Mouse (Mus musculus) midbrain, embryonic 12.5 days (tissue): ENCODE measurements around the gene Coro2b. TPM values are rescaled to one million over a fixed set of nuclear protein-coding genes. Genes with fewer than 3 reads are reported as not detected.

Source experiments
- ATAC-seq: fragments of 200-750 bp; cut with Nextera tagmentation; 2 replicates; pipeline ENCODE4 v1.8.0; 2017; ENCODE audit warnings: low read depth, moderate TSS enrichment, moderate library complexity; ENCODE audit not compliant: low FRiP score
- H3K27ac ChIP-seq: fragments of 300-500 bp; sonication (generic); replicated peaks from 2 replicates; pipeline ENCODE4 v1.5.1; 2016; ENCODE audit warnings: mild to moderate bottlenecking
- H3K27me3 ChIP-seq: fragments of 300-500 bp; sonication (generic); 2 replicates; pipeline ENCODE4 v1.6.1; 2016; ENCODE audit warnings: mild to moderate bottlenecking
- H3K36me3 ChIP-seq: fragments of 300-500 bp; sonication (generic); 2 replicates; pipeline ENCODE4 v1.6.1; 2016
- H3K4me1 ChIP-seq: fragments of 300-500 bp; sonication (generic); 2 replicates; pipeline ENCODE4 v1.6.1; 2016
- H3K4me2 ChIP-seq: fragments of 300-500 bp; sonication (generic); replicated peaks from 2 replicates; pipeline ENCODE4 v1.6.1; 2016; ENCODE audit warnings: mild to moderate bottlenecking, moderate library complexity
- H3K4me3 ChIP-seq: fragments of 300-500 bp; sonication (generic); 2 replicates; pipeline ENCODE4 v1.5.1; 2016; ENCODE audit warnings: mild to moderate bottlenecking
- H3K9ac ChIP-seq: fragments of 300-500 bp; sonication (generic); replicated peaks from 2 replicates; pipeline ENCODE4 v1.6.1; 2016; ENCODE audit warnings: mild to moderate bottlenecking, moderate library complexity
- H3K9me3 ChIP-seq: fragments of 300-500 bp; sonication (generic); 2 replicates; pipeline ENCODE4 v1.6.1; 2016; ENCODE audit warnings: mild to moderate bottlenecking
- WGBS: fragments of 180-500 bp; shearing (Covaris S2); methylation state at CpG from one replicate; pipeline ENCODE4 v1.1.7; 2016; 5-methylcytosine and 5-hydroxymethylcytosine counted together
- polyA plus RNA-seq: library from polyadenylated mRNA; unstranded; fragments of >200 nt; fragmentation: Nextera tagmentation; extraction: Ambion mirVana; gene quantifications from 2 replicates; pipeline ENCODE4 v1.2.1, GENCODE M21; 2016

Coro2b gene
- polyA plus RNA-seq, 1 experiment from 2014 or later, result 34.0 TPM

- Histone ChIP-seq H3K27ac (no peak overlapping the region), H3K4me3 (no peak overlapping the region)
Observed at GRCm38 (mm10) chr9:62553366-62553940, 16.6 kb upstream of the Coro2b start.

GRCm38 (mm10) chr9:62551531-62551930, 14.7 kb upstream of the Coro2b start:
- 69% methylated on average over 3 of the region's 3 CpGs for WGBS
- Histone ChIP-seq H3K27ac (no peak overlapping the region), H3K4me1 (peaks cover 20% of the 10 kb centered on the region), H3K4me3 (no peak overlapping the region), H3K9ac (no peak overlapping the region), H3K9me3 (no peaks in the 10 kb centered on the region), H3K4me2 (no peak overlapping the region), H3K27me3 (0 out of 2 replicates have a peak, but pooled peaks cover 2% of the 10 kb centered on the region), H3K36me3 (no peaks in the 10 kb centered on the region)
- no peak for ATAC-seq

More at GRCm38 (mm10) chr9:62553366-62553940, 16.6 kb upstream of the Coro2b start:
- no peak overlapping the region for H3K9ac ChIP-seq
- ATAC-seq, result no peak
- peaks cover 20% of the 10 kb centered on the region for H3K4me1 ChIP-seq
- H3K36me3 ChIP-seq, result no peaks in the 10 kb centered on the region
- H3K4me2 ChIP-seq, result no peak overlapping the region
- WGBS, result 38% methylated on average over 7 of the region's 7 CpGs
- no peaks in the 10 kb centered on the region for H3K9me3 ChIP-seq
- 0 out of 2 replicates have a peak, but pooled peaks cover 2% of the 10 kb centered on the region for H3K27me3 ChIP-seq

- Histone ChIP-seq H3K4me2 (no peak overlapping the region), H3K4me3 (no peak overlapping the region), H3K9me3 (no peaks in the 10 kb centered on the region), H3K36me3 (no peaks in the 10 kb centered on the region), H3K9ac (no peak overlapping the region), H3K27me3 (0 out of 2 replicates have a peak, but pooled peaks cover 2% of the 10 kb centered on the region), H3K4me1 (peaks cover 20% of the 10 kb centered on the region), H3K27ac (no peak overlapping the region)
- no peak for ATAC-seq
- WGBS, result 52% methylated on average over 11 of the region's 11 CpGs
Observed at GRCm38 (mm10) chr9:62550661-62551093, 13.8 kb upstream of the Coro2b start.

- ATAC-seq, result no peak
- no peaks in the 10 kb centered on the region for H3K36me3 ChIP-seq
- H3K4me2 ChIP-seq, result no peak overlapping the region
- 0 out of 2 replicates have a peak, but pooled peaks cover 2% of the 10 kb centered on the region for H3K27me3 ChIP-seq
- no peak overlapping the region for H3K27ac ChIP-seq
- H3K9me3 ChIP-seq, result no peaks in the 10 kb centered on the region
- H3K9ac ChIP-seq, result no peak overlapping the region
- WGBS, result 6% methylated on average over 8 of the region's 8 CpGs
- H3K4me3 ChIP-seq, result no peak overlapping the region
- H3K4me1 ChIP-seq, result peaks cover 14% of the 10 kb centered on the region
Observed at GRCm38 (mm10) chr9:62549809-62550208, 13.0 kb upstream of the Coro2b start.

GRCm38 (mm10) chr9:62547476-62547875, 10.6 kb upstream of the Coro2b start:
- H3K9ac ChIP-seq, result no peak overlapping the region
- ATAC-seq, result no peak
- H3K9me3 ChIP-seq, result no peaks in the 10 kb centered on the region
- H3K4me2 ChIP-seq, result no peak overlapping the region
- WGBS, result 74% methylated on average over 3 of the region's 3 CpGs
- H3K4me3 ChIP-seq, result no peak overlapping the region
- H3K27me3 ChIP-seq, result peaks cover 5% of the 10 kb centered on the region; the same call in 1 of the 2 replicates
- H3K27ac ChIP-seq, result no peak overlapping the region
- H3K36me3 ChIP-seq, result no peaks in the 10 kb centered on the region
- peaks cover 19% of the 10 kb centered on the region for H3K4me1 ChIP-seq

- no peak overlapping the region for H3K9ac ChIP-seq
- no peak for ATAC-seq
- peaks cover 43% of the 10 kb centered on the region for H3K4me1 ChIP-seq
- no peaks in the 10 kb centered on the region for H3K36me3 ChIP-seq
- no peak overlapping the region for H3K4me2 ChIP-seq
- H3K27ac ChIP-seq, result no peak overlapping the region
- 64% methylated on average over 10 of the region's 10 CpGs for WGBS
- no peak overlapping the region for H3K4me3 ChIP-seq
- H3K9me3 ChIP-seq, result no peaks in the 10 kb centered on the region
- peaks cover 5% of the 10 kb centered on the region; the same call in 1 of the 2 replicates for H3K27me3 ChIP-seq
Observed at GRCm38 (mm10) chr9:62544856-62545255, 8.0 kb upstream of the Coro2b start.

- ATAC-seq, result no peak
- Histone ChIP-seq H3K9me3 (no peaks in the 10 kb centered on the region), H3K4me1 (peaks cover 43% of the 10 kb centered on the region), H3K4me2 (no peak overlapping the region), H3K27me3 (peaks cover 11% of the 10 kb centered on the region; the same call in 1 of the 2 replicates), H3K4me3 (no peak overlapping the region), H3K36me3 (no peaks in the 10 kb centered on the region), H3K9ac (no peak overlapping the region), H3K27ac (no peak overlapping the region)
- WGBS, result 95% methylated on average over 4 of the region's 4 CpGs
Observed at GRCm38 (mm10) chr9:62543878-62544277, 7.0 kb upstream of the Coro2b start.

- ATAC-seq, result no peak
- Histone ChIP-seq H3K4me3 (no peak overlapping the region), H3K4me2 (no peak overlapping the region), H3K36me3 (no peaks in the 10 kb centered on the region), H3K9me3 (no peaks in the 10 kb centered on the region), H3K4me1 (peaks cover 57% of the 10 kb centered on the region), H3K9ac (0 out of 2 replicates have a peak overlapping the region, but pooled peaks have one; percentile 15), H3K27ac (peak overlapping the region; percentile 64), H3K27me3 (peaks cover 20% of the 10 kb centered on the region; the same call in 1 of the 2 replicates)
- 59% methylated on average over 10 of the region's 10 CpGs for WGBS
Observed at GRCm38 (mm10) chr9:62541606-62542005, 4.8 kb upstream of the Coro2b start.

- peaks cover 58% of the 10 kb centered on the region for H3K4me1 ChIP-seq
- WGBS, result 35% methylated on average over 8 of the region's 8 CpGs
- no peak for ATAC-seq
Observed at GRCm38 (mm10) chr9:62541182-62541581, 4.3 kb upstream of the Coro2b start.

GRCm38 (mm10) chr9:62540736-62541135, 3.9 kb upstream of the Coro2b start:
- Histone ChIP-seq H3K27ac (peak overlapping the region; percentile 64), H3K4me1 (peaks cover 62% of the 10 kb centered on the region), H3K27me3 (peaks cover 20% of the 10 kb centered on the region; the same call in 1 of the 2 replicates), H3K36me3 (no peaks in the 10 kb centered on the region), H3K4me3 (no peak overlapping the region), H3K9me3 (no peaks in the 10 kb centered on the region), H3K4me2 (no peak overlapping the region), H3K9ac (no peak overlapping the region)
- WGBS, result 44% methylated on average over 10 of the region's 10 CpGs
- ATAC-seq, result no peak

More at GRCm38 (mm10) chr9:62541182-62541581, 4.3 kb upstream of the Coro2b start:
- Histone ChIP-seq H3K36me3 (no peaks in the 10 kb centered on the region), H3K27ac (peak overlapping the region; percentile 64), H3K9me3 (no peaks in the 10 kb centered on the region), H3K4me3 (no peak overlapping the region), H3K27me3 (peaks cover 20% of the 10 kb centered on the region; the same call in 1 of the 2 replicates), H3K9ac (0 out of 2 replicates have a peak overlapping the region, but pooled peaks have one; percentile 15), H3K4me2 (no peak overlapping the region)

- WGBS, result 84% methylated on average over 9 of the region's 9 CpGs
- Histone ChIP-seq H3K4me3 (no peak overlapping the region), H3K4me1 (peaks cover 68% of the 10 kb centered on the region), H3K27ac (peak overlapping the region; percentile 64), H3K9ac (no peak overlapping the region), H3K36me3 (no peaks in the 10 kb centered on the region), H3K9me3 (no peaks in the 10 kb centered on the region), H3K4me2 (no peak overlapping the region), H3K27me3 (peaks cover 24% of the 10 kb centered on the region; the same call in 1 of the 2 replicates)
- no peak for ATAC-seq
Observed at GRCm38 (mm10) chr9:62540166-62540565, 3.3 kb upstream of the Coro2b start.

GRCm38 (mm10) chr9:62539251-62539711, 2.4 kb upstream of the Coro2b start:
- no peaks in the 10 kb centered on the region for H3K36me3 ChIP-seq
- H3K4me3 ChIP-seq, result no peak overlapping the region
- no peak overlapping the region for H3K9ac ChIP-seq
- 89% methylated on average over 9 of the region's 9 CpGs for WGBS
- no peaks in the 10 kb centered on the region for H3K9me3 ChIP-seq
- H3K4me1 ChIP-seq, result peaks cover 72% of the 10 kb centered on the region
- ATAC-seq, result no peak
- H3K4me2 ChIP-seq, result no peak overlapping the region
- no peak overlapping the region for H3K27ac ChIP-seq
- peaks cover 32% of the 10 kb centered on the region for H3K27me3 ChIP-seq
